Mouse (Mus musculus): ENCODE results near the gene Zrsr1.

Gene Zrsr1

DNA sequence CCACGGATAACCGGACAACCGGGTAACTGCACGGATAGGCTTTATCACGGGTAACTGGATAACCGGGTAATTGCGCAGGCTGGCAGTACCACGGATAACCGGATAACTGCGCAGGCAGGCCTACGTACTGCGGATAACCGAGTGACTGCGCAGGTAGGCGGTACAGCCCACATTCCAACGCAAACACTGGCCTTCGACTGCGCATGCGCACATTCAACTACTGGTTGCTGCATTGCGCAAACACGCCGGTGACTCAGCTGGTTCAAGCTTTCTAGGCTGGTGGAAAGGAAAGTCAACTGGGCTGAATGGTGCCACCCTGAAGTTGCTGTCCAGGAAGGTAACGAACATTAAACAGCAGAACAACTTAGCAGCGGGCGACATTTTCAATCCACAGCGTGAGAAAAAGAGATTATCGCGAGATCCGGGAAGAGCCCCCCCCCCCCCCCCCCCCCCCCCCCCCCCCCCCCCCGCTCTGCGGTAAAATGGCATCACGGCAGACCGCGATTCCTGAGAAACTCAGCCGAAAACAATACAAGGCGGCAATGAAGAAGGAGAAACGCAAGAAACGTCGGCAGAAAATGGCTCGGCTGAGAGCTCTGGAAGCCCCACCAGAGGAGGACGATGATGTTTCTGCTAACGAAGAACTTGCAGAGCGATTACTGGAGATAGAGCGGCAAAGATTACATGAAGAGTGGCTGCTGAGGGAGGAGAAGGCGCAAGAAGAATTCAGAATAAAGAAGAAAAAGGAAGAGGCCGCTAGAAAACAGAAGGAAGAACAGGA is 1.1 kb downstream of the Zrsr1 start:
- peak; percentile 81 for DNase-seq (ENCODE audit: low spot score)

DNA sequence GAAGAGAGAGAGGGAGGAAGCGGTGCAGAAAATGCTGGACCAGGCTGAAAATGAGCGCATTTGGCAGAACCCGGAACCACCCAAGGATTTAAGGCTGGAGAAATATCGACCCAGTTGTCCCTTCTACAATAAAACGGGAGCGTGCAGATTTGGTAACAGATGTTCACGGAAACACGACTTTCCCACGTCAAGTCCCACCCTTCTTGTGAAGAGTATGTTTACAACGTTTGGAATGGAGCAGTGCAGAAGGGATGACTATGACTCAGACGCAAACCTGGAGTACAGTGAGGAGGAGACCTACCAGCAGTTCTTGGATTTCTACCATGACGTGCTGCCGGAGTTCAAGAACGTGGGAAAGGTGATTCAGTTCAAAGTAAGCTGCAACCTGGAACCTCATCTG is 1.8 kb downstream of the Zrsr1 start:
- no peak for DNase-seq (ENCODE audit: low spot score)

DNA sequence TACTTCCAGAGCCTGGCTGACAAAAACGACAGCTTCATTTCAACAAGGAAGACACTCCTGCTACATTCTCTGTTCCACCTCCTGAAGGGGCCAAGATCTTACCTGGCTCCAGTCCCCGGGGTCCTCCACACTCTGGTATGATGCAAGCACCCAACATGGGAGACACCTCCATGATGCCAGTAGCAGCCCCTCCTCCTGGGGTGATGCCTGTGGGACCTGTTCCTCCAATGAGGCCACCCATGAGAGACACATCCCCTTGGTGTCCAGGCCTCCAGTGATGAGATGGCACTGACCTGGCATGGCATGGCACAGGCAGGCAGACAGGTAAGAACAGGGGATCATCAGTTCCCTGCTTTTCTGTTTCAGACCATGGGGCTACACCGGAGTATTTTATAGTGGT is 6.4 kb downstream of the Zrsr1 start:
- no peak for DNase-seq (ENCODE audit: low spot score)

DNA sequence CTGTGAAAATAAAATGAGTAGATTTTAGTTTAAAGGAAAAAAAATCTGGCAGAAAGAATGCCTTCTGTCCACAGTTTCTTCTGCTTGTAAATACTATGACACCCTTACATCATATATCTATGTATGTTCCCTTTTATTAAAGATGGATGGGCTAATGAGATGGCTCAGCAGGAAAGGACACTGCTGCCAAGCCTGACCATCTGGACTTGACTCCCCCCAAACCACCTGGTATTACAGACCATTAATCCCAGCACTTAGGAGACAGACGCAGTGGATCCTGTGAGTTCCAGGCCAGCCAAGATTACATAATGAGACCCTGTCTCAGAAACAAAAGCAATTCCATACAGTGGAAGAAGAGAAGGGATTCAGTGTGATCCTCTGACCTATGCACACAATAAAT is 6.9 kb downstream of the Zrsr1 start:
- no peak for DNase-seq (ENCODE audit: low spot score)

DNA sequence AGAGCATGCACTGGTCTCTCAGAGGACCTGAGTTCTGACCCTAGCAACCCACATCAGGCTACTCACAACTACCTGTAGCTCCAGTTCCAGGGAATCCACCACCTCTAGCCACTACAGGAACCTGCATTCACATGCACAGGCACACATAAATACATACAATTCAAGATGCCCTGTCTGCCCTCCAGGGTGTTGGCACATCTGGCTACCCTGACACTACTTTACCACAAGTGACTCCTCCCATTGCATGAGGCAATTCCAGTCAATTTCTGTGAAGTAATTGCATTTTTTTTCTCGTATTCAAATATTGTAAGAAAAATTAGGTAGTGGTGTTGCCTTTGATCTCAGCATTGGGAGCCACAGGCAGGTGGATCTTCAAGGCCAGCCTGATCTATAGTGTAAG is 7.4 kb downstream of the Zrsr1 start:
- no peak for DNase-seq (ENCODE audit: low spot score)

DNA sequence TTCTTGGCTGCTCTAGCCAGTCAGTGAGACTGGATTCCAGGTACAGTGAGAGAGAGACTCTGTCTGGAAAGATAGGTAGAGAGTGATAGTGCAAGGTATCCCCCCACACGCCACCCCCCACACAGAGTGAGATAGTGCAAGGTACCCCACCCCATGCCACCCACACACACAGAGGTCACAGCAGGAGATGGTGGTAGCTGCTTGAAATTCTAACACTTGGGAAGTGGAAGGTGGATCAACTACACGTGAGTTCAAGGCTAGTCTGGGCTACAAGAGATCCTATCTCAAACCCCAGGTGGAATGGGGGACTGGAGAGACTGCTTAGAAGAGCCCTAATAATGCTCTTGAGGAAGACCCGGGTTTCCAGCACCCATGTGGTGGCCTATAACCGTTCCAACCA is 9.2 kb downstream of the Zrsr1 start:
- DNase-seq (ENCODE audit: low spot score), result no peak

DNA sequence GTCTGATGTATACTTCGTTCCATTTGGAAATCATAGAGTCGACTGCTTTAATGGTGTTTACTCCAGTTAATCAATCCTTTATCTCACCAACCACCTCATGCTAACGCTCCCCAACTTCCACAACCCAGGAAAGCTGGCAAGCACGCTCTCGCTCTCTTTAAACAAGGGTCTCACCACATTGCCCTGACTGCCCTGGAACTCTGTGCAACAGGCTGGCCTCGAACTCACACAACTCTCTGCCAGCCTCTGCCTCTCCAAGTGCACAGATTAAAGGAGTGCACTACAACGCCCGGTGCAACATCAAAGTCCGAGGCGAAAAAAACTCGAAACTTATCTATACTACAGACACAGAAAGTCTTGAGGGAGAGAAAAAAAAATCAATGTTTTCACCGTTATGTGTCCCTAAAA is 9.7 kb downstream of the Zrsr1 start:
- DNase-seq (ENCODE audit: low spot score), result no peak

DNA sequence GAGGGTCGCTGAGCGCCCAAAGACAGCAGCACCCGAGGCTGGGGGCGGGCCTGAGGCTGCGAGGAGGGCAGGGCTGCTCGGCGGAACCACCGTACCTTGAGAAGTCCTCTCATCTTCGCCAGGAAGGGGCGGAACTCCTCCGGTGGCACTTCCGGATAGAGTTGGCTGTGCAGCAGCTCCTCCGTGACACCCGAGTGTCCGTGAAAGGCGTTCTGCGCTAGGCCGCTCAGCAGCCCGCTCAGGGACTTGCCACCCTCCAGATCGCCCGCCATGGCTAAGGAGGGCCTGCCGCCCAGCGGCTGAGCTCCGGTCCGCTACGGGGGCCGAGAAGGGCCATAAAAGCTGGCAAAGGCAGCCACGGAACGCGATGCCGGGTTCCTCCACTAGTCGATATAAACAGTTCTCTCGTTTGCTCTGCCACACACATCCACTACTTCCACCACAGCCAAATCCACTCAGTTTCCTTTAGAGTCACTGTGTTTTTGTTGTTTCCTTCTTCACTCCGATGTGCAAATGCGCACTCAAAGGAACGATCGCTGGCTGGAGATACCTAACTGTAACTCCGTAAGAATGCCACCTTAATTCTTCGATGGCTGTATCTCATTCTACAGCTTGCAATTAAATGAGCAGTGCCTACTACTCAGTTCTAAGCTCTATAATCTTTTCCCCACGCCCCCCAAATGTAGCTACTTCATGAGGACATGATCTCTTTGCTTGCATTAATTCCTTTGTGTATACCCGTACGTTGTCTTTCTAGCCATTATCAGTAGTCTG is 10.4 kb downstream of the Zrsr1 start, which contains the start of the genes Gm28048 and Commd1:
Gm28048 (minus strand) TSS at position 107 of the 774 bp plus-strand sequence.
Commd1 (minus strand) TSS at position 399 of the 774 bp plus-strand sequence.
- peak; percentile 92 for DNase-seq (ENCODE audit: low spot score)

DNA sequence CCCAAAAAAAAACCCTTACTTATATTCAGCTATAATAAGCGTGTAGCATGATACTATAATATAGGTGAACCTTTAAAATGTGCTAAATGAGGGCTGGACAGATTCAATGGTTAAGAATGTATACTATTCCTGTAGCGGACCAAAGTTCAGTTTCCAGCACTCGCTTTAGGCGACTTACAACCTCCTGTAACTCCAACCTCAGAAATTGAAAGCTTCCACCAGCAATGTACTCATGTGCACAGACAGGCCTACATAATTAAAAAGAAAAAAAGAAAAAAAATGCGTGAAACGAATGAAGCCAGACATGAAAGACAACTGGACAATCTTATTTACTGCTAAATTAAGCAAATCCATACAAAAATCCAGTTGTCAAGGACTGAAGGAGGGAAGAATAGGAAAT is 11.0 kb downstream of the Zrsr1 start:
- no peak for DNase-seq (ENCODE audit: low spot score)

DNA sequence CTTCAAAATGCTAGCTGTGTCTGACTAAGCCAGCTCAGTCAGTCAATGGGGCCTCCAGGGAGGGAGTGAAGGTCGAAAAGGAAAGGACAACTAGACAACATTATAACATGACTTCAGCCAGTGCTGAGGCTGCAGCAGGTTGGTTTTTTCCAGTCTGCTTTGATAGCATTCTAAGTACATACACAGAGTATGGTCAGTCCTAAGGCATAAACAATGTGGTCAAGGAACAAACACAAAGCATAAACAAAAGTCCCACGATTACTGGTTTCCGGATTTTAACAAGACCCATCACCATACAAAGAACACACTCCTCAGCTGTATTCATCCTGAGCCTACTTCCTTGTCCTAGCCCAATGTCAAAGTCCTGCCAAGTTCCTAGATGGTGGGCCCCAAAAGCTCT is 13.7 kb downstream of the Zrsr1 start:
- DNase-seq (ENCODE audit: low spot score), result no peak

DNA sequence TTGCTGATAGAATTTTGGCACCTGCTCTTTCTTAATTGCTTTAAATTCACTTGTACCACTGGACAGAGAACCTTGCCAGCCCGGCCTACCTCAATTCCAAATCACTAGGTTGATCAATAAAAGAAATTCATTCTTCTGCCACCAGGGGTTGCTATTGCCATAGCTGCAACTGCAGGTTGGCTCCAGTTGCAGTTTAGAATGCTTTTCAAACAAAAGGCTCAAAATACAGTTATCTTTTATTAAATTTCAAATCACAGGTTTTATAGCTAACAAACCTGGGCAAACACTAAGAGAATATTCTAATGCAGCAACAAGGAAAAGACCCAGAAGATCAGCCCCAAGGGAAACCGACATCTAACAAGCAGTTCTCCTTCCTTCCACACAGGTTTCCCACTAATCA is 15.6 kb downstream of the Zrsr1 start:
- peak; percentile 58 for DNase-seq (ENCODE audit: low spot score)

DNA sequence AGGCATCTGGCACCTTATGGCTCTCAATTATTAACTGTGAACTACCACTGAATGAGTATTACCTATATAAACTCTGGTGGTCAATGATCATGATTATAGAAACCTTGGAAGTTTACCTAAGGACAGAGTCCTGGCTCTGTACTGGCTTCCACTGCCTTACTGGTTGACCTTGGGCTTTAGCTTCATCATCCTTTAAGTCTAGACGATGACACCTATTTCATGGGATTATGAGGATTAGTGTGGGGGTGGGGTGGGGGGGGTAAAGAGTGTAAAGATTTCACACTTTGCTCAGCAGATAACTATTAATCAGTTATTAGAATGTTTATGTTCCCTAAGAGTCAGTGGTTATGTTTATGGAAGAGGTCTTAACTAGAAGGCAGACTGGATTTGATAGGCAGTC is 18.0 kb downstream of the Zrsr1 start:
- DNase-seq (ENCODE audit: low spot score), result no peak

DNA sequence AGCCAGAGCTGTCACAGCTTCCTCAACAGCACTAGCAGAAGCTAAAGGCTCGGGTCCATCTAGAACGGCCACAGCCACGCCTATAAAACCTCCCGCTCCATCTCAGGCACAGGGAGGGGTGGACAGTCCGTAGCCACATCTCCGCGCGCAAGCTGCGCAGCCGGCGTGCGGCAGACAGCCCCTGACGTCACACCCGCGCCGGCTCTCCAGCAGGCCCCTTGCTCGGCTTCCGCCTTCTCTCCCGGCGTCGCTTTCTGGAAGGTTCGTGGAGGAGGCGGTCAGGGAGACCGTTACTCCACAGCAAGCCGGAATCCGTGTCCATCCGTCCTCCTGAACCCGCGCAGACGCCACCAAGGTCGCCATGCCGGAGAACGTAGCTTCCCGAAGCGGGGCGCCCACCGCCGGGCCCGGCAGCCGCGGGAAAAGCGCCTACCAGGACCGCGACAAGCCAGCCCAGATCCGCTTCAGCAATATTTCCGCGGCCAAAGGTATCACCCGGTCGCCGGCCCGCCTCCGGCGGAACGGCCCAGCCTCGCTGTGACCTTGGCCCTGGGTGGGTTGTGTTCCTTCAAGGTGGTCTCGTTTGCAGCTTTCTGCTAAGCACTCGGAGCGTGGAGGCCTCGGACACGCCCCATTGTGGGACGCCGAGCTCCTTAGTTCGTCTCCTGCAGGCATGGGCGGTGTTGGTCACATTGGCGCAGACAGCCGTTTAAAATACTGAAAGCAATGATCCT is 18.8 kb downstream of the Zrsr1 start, which contains the start of gene Cct4:
Cct4 (plus strand) TSS at position 127 of the 734 bp plus-strand sequence.
- peak; percentile 88 for DNase-seq (ENCODE audit: low spot score)

DNA sequence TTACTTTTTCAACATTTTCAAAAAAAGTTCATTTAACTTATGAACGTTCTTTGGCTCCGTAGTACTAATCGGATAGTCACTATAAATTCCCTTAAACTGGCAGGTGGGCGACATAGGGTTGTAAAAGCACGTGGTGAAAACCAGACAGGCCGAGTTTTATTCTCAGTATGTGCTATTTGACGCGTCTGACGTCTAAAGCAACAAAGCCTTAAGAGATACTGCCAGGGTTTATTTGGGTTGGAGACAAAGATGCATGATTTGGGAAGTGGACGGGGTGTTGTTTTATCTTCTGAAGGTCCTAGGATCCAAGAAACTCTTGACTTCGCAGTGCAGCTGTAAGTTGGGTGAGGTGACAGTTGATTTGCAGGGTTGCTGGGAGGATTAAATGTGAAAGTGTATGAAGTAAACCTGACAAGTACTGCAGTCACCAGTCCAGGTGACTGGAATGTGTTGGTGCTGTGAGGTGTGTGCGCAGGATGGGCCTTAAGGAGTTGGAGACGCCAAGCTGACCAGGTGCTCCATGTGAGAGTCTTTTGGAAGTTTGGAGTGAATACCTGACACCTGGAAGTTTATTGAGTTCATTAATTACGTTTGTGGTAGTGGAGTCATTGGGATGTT is 19.5 kb downstream of the Zrsr1 start:
- DNase-seq (ENCODE audit: low spot score), result no peak

DNA sequence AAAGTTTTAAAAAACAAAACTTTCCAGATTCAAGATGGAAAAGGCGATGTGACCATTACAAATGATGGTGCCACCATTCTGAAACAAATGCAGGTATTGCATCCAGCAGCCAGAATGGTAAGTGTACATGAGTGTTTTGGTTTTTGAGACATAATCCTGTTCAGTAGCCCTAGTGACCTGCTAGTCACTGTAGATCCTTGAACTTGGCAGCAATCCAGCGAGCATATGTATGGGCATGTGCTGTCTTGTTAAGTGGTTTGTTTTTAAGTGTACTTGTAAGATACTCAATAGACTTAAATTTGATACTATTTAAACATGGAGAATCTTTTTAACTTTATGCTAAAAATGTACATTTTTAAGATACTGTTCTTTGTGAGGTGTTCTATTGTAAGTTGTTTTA is 22.5 kb downstream of the Zrsr1 start:
- DNase-seq (ENCODE audit: low spot score), result no peak

DNA sequence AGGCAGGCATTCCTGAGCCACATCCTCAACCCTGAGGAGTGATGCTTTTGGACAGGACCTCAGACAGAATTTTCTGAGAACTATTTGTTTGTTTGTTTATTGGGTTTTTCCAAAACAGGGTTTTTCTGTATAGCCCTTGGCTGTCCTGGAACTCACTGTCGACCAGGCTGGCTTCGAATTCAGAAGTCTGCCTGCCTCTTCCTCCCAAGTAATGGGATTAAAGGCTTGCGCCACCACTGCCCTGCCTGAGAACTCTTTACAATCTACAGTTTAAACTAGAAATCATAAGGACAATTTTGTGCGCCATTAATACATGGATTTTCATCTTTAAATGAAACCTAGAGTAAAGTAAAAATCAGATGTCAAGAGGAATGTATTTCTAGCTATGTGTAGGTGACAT is 23.7 kb downstream of the Zrsr1 start:
- no peak for DNase-seq (ENCODE audit: low spot score)

DNA sequence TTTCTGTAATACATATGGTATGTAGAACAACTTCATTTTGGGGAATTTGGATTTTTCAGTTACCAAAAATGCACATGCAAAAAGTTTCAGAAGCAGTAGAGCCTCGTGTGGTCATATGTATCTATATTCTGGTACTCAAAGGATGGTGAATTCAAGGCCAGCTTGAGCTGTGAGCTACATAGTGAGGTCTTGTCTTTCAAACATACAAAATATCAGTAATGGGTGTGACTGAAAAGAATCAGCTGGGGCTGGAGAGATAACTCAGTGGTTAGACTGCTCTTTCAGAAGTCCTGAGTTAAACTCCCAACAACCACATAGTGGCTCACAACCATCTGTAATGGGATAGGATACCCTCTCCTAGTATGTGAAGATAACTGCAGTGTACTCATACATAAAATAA is 26.5 kb downstream of the Zrsr1 start:
- no peak for DNase-seq (ENCODE audit: low spot score)

DNA sequence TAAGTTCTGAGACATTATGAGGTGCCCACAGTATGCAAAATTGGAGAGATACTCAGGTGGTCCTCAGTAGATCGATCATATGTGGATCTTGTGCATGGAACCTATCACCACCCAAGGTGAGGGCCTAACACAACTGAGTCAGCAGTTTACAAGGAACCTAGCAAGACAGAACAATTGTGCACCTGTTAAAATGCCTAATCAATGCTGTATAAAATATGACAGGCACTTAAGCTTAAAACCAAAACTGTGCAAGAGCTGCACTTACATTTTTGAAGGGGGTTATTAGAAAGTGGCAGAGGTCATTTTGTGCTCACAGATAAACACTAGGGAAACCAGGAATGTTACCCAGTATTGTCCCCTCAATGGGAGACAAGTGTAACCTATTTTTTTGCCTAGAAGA is 33.5 kb downstream of the Zrsr1 start:
- no peak for DNase-seq (ENCODE audit: low spot score)

DNA sequence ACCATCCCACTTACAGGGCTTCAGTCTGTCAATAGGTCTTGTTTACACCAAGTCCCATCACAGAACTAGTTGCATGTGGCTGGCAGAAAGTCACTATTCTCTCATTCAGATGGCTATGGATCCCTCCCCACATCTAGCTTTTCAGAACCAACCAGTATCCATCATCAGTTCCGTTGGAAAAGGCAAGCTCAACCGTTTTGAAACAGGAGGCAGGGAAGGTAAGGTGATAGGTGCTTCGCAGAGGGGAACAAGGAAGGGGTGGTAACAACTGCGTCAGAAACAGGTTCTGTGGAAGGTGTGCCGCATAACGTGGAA is 35.3 kb downstream of the Zrsr1 start:
- no peak for DNase-seq (ENCODE audit: low spot score)

DNA sequence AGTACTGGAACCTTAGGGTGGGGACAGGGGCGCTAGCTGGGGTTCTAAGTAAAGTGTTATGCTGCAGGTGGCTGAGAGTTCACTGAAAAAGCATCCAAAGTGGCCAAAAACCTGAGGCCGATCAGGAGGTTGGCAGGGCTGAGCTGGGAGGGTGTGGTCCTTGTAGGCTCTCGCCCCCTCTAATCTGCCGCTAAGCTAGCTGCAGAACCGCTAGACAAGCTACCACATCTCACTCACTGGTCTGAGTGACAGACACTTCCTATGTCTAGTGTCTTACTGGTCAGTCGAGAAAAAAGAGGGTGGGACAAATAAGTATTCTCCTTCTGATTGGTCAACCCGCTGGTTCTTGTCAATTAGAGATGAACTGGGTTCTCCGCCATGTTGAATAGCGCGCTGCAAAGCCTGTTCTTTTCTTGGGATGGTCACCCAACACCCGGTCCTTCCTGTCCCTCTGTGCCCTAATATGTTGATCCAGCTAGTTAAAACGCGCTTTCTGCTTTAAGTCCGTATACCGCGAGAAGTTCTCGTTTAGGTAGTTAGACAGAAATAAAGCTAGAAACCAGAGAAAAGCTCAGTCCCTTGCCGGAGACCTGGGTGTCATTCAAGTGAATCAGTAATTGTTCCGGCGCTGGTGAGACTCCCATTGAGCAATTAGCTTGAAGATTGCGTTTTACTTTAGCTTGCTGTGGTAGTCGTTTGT is 35.8 kb downstream of the Zrsr1 start, which contains the start of gene Fam161a:
Fam161a (plus strand) TSS at position 51 of the 700 bp plus-strand sequence.
- DNase-seq (ENCODE audit: low spot score), result peak; percentile 78

DNA sequence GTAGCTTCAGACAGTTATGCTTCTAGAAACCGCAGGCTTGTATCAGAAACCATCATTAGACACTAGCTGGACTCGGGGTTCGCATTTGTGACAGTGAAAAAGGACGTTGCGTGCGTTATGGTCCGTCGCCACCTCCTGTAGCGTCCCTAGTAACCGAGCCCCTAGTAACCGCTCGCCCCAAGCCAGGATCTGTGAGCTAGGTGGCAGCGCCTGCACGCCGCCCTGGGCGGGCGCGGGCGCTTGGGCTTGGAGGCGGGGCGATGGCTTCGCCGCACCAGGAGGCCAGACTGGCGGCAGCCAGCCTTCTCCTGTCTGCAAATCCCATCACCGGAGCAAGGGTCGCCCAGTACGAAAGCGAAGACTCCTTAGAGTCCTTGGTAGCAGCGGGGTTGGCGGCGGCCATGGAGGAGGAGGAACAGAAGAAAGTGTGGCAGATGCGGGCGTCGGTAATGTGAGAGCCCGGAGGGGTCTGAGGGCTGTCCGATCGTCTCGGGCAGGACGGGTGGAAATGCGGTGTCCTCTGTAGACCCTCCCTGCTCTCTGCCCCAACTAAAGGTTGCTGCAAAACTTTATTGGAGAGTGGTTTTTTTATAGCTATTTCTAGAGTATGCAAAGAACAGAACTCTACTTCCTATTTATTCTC is 36.5 kb downstream of the Zrsr1 start:
- peak; percentile 71 for DNase-seq (ENCODE audit: low spot score)

All from T-cell, adult 2 months (primary cell).